Mouse (Mus musculus) thymus, postnatal 36 days (tissue): ENCODE results near the gene Fkbp1b.
"Not testable (repeated sequence)": the region's sequence is repeated elsewhere in the genome, so short reads cannot be mapped to it uniquely, and the experiment has no call there.

Experiments
- DNase-seq, 2 experiments: peaks; one replicate each; pipeline ENCODE4 v3.0.0; 2022; ENCODE audit warnings: mixed read lengths in 2 of 2

Fkbp1b gene

GRCm38 (mm10) chr12:4842890-4843597 lies 1.7 kb upstream of the Fkbp1b start, which contains the start of gene Wdcp:
Gene Wdcp, plus strand, starts transcription at chr12:4843303.
- DNase-seq, result peak; percentile 81 to 87

GRCm38 (mm10) chr12:4842456-4842855 lies 1.1 kb upstream of the Fkbp1b start:
- no peak for DNase-seq

- DNase-seq, result no peak
Measured at GRCm38 (mm10) chr12:4840741-4841140, 650 bp downstream of the Fkbp1b start.

- no peak for DNase-seq
Measured at GRCm38 (mm10) chr12:4840010-4840409, 1.4 kb downstream of the Fkbp1b start.

- no peak for DNase-seq
Measured at GRCm38 (mm10) chr12:4836959-4837358, 4.4 kb downstream of the Fkbp1b start.

- DNase-seq, result no peak
Measured at GRCm38 (mm10) chr12:4827256-4827655, 14.1 kb downstream of the Fkbp1b start.

GRCm38 (mm10) chr12:4817361-4818101 lies 23.9 kb downstream of the Fkbp1b start, which contains the start of gene Sf3b6:
Gene Sf3b6, plus strand, starts transcription at chr12:4817544.
- DNase-seq, result peak; percentile 99

GRCm38 (mm10) chr12:4816680-4817360 lies 24.6 kb downstream of the Fkbp1b start:
- no peak for DNase-seq

- DNase-seq, result no peak
Measured at GRCm38 (mm10) chr12:4813636-4814035, 27.8 kb downstream of the Fkbp1b start.

GRCm38 (mm10) chr12:4811705-4812104 lies 29.7 kb downstream of the Fkbp1b start:
- DNase-seq, result no peak

GRCm38 (mm10) chr12:4811036-4811435 lies 30.4 kb downstream of the Fkbp1b start:
- no peak for DNase-seq

GRCm38 (mm10) chr12:4797471-4797870 lies 43.9 kb downstream of the Fkbp1b start:
- not testable (repeated sequence) for DNase-seq

GRCm38 (mm10) chr12:4793718-4794117 lies 47.7 kb downstream of the Fkbp1b start:
- DNase-seq, result peak; percentile 24 to 32

- not testable (repeated sequence) for DNase-seq
Measured at GRCm38 (mm10) chr12:4788128-4788527, 53.3 kb downstream of the Fkbp1b start.

GRCm38 (mm10) chr12:4784466-4784865 lies 56.9 kb downstream of the Fkbp1b start:
- no peak for DNase-seq

GRCm38 (mm10) chr12:4783598-4783997 lies 57.8 kb downstream of the Fkbp1b start:
- DNase-seq, result peak; percentile 34 to 48
